Comparison of ENCODE assay signal across 22 mouse cellular contexts in the genomic region with DNA sequence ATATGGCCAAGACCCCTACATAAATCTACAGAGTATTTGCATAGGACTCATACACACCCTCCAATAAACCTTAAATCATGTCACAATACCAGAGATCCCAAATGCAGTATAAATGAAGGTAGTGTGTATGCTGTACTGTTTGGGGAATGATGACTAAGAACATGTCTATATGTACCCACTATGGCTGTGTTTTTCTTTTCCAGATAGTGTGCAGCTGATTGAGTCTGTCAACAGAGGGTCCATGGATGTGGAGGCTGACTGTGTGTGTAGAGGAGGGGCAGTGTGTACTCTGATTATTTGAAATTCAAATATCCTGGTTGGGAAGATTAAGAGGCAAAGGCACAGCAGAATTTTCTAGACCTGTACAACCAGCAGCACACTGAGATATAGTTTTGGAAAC.
"Had no signal": no experiment of that assay in that cellular context is flagged by ENCODE, and none has a peak within 500 bp of the region (broad histone marks: within the 10 kb centered on the region; RNA-seq: fewer than 3 reads in every experiment).

No protein-coding gene starts in this region.

- H3K4me1 ChIP-seq: limb, embryonic 12.5 days; limb, embryonic 15.5 days; liver, embryonic 12.5 days; liver, embryonic 15.5 days; lung, embryonic 15.5 days; midbrain, embryonic 10.5 days; neural tube, embryonic 13.5 days had no signal

- ATAC-seq: liver, embryonic 12.5 days; midbrain, embryonic 13.5 days; midbrain, embryonic 16.5 days had no signal

- DNase-seq: kidney, adult 9 months; kidney, postnatal 14 days; kidney, postnatal 4 days; left cerebral cortex, postnatal 4 days; lung, adult 18-20 months; lung, postnatal 10 days; lung, postnatal 36 days; right cerebral cortex, postnatal 25 days; spleen, adult 18-20 months; thymus, adult 2 months; thymus, postnatal 25 days had no signal

- H3K27ac ChIP-seq: limb, embryonic 12.5 days; limb, embryonic 15.5 days; liver, embryonic 12.5 days; liver, embryonic 15.5 days; lung, embryonic 15.5 days; midbrain, embryonic 10.5 days; midbrain, embryonic 13.5 days; neural tube, embryonic 13.5 days had no signal

- H3K36me3 ChIP-seq: limb, embryonic 12.5 days; limb, embryonic 15.5 days; liver, embryonic 12.5 days; liver, embryonic 15.5 days; lung, embryonic 15.5 days; midbrain, embryonic 10.5 days; midbrain, embryonic 13.5 days; neural tube, embryonic 13.5 days had no signal

- H3K9ac ChIP-seq: limb, embryonic 12.5 days; limb, embryonic 15.5 days; liver, embryonic 12.5 days; liver, embryonic 15.5 days; lung, embryonic 15.5 days; midbrain, embryonic 13.5 days; neural tube, embryonic 13.5 days had no signal

- H3K27me3 ChIP-seq: limb, embryonic 12.5 days; limb, embryonic 15.5 days; liver, embryonic 12.5 days; liver, embryonic 15.5 days; lung, embryonic 15.5 days; megakaryocyte, embryonic 14.5 days; midbrain, embryonic 13.5 days; neural tube, embryonic 13.5 days had no signal

- H3K9me3 ChIP-seq: limb, embryonic 12.5 days; limb, embryonic 15.5 days; liver, embryonic 12.5 days; liver, embryonic 15.5 days; lung, embryonic 15.5 days; megakaryocyte, embryonic 14.5 days; midbrain, embryonic 10.5 days; midbrain, embryonic 13.5 days; neural tube, embryonic 13.5 days had no signal

- H3K4me2 ChIP-seq: limb, embryonic 12.5 days; limb, embryonic 15.5 days; liver, embryonic 12.5 days; liver, embryonic 15.5 days; lung, embryonic 15.5 days; midbrain, embryonic 13.5 days; neural tube, embryonic 13.5 days had no signal

- H3K4me3 ChIP-seq: limb, embryonic 12.5 days; limb, embryonic 15.5 days; liver, embryonic 12.5 days; liver, embryonic 15.5 days; lung, embryonic 15.5 days; megakaryocyte, embryonic 14.5 days; midbrain, embryonic 10.5 days; midbrain, embryonic 13.5 days; myocyte; neural tube, embryonic 13.5 days had no signal
